Mouse (Mus musculus) left cerebral cortex, adult 8-10 months (tissue): ENCODE measurements around the gene Pdia6. TPM values are rescaled to one million over a fixed set of nuclear protein-coding genes. Genes with fewer than 3 reads are reported as not detected.

Source experiments
- DNase-seq, 2 experiments: peaks; one replicate each; pipeline ENCODE4 v3.0.0; 2022; ENCODE audit warnings: low spot score in 2 of 2
- total RNA-seq, 4 experiments: library from RNA; stranded (reverse); gene quantifications; 2 replicates each; pipeline ENCODE4 v1.2.4; 2022

Pdia6 gene
- 100 to 1,000 TPM in 2 of 4 experiments, 10 to 100 TPM in 2; 83.8 to 108 (median 101) TPM for total RNA-seq

GRCm38 (mm10) chr12:17265971-17266672, at the start of gene Pdia6:
TSS of gene Pdia6 (plus strand) at chr12:17266545.
- DNase-seq, result peak; percentile 86 to 87

GRCm38 (mm10) chr12:17218390-17218789, 48.0 kb upstream of the Pdia6 start:
- no peak for DNase-seq

- DNase-seq, result no peak
Observed at GRCm38 (mm10) chr12:17219107-17219506, 47.2 kb upstream of the Pdia6 start.

GRCm38 (mm10) chr12:17220631-17221030, 45.7 kb upstream of the Pdia6 start:
- DNase-seq, result no peak

- DNase-seq, result no peak
Observed at GRCm38 (mm10) chr12:17221891-17222428, 44.4 kb upstream of the Pdia6 start.

- no peak for DNase-seq
Observed at GRCm38 (mm10) chr12:17223050-17223449, 43.3 kb upstream of the Pdia6 start.

- DNase-seq, result no peak
Observed at GRCm38 (mm10) chr12:17225012-17225411, 41.3 kb upstream of the Pdia6 start.

GRCm38 (mm10) chr12:17227903-17228302, 38.4 kb upstream of the Pdia6 start:
- DNase-seq, result peak in 1 of 2 experiments; percentile 84

- no peak for DNase-seq
Observed at GRCm38 (mm10) chr12:17230581-17230980, 35.8 kb upstream of the Pdia6 start.

- DNase-seq, result no peak
Observed at GRCm38 (mm10) chr12:17231513-17231912, 34.8 kb upstream of the Pdia6 start.

GRCm38 (mm10) chr12:17235535-17236313, 30.6 kb upstream of the Pdia6 start:
- DNase-seq, result no peak

- DNase-seq, result no peak
Observed at GRCm38 (mm10) chr12:17238588-17239427, 27.5 kb upstream of the Pdia6 start.

GRCm38 (mm10) chr12:17239428-17239688, 27.0 kb upstream of the Pdia6 start:
- no peak for DNase-seq

GRCm38 (mm10) chr12:17241016-17241415, 25.3 kb upstream of the Pdia6 start:
- DNase-seq, result no peak

- no peak for DNase-seq
Observed at GRCm38 (mm10) chr12:17241614-17242013, 24.7 kb upstream of the Pdia6 start.

GRCm38 (mm10) chr12:17242041-17242440, 24.3 kb upstream of the Pdia6 start:
- DNase-seq, result no peak

- no peak for DNase-seq
Observed at GRCm38 (mm10) chr12:17250962-17251361, 15.4 kb upstream of the Pdia6 start.

- peak; percentile 54 to 63 for DNase-seq
Observed at GRCm38 (mm10) chr12:17253069-17253468, 13.3 kb upstream of the Pdia6 start.

- DNase-seq, result no peak
Observed at GRCm38 (mm10) chr12:17255602-17256001, 10.7 kb upstream of the Pdia6 start.

- DNase-seq, result no peak
Observed at GRCm38 (mm10) chr12:17256905-17257304, 9.4 kb upstream of the Pdia6 start.

GRCm38 (mm10) chr12:17258431-17258830, 7.9 kb upstream of the Pdia6 start:
- no peak for DNase-seq

- DNase-seq, result no peak
Observed at GRCm38 (mm10) chr12:17261005-17261404, 5.3 kb upstream of the Pdia6 start.
